ENCODE assay signal across 7 mouse cellular contexts in the genomic region with DNA sequence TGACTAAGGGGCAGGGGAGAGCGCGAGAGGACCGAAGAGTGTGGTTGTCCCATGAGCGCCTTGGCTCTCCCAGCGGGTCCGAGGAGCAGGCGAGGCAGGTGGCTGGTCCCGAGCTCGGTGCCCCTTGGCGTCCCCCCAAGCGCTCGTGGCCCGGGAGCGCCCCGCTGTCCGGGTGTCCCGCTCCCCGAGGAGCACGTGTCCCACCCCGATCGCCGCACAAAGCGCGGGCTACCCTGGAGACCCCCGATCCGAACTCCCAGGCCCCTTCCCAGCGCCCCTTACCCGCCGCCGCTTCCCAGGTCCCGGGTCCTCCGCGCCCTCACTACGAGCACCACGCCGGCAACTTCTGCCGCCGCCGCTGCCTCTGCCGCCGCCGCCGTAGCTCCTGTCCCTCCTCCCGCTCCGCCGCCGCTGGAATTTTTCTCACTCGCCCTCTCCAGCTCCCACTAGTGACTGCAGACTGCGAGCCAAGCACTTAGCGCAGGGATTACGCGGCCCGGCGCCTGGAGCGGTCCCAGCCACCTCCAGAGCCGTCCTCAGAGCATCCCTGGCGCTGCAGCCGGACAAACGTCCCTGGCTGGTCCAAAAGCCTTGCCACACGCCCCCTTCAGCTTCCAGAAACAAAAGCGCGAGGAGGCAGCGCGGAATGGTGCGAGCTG. TPM values are rescaled to one million over a fixed set of nuclear protein-coding genes. Genes with fewer than 3 reads are reported as not detected.
DNase-seq lines count a peak whose midpoint lies in the region; ATAC-seq lines count a peak whose summit lies in the region.

A gene (minus strand): TSS at position 563 of the 659 bp plus-strand sequence.

- peak within 1 kb of the TSS; percentile 72 for H3K9ac ChIP-seq in heart, embryonic 12.5 days
- peak within 1 kb of the TSS; percentile 81 for H3K9ac ChIP-seq in kidney, embryonic 16.5 days (replicated peaks; ENCODE audit: low read length)

- DNase-seq in forebrain, embryonic 10.5 days (ENCODE audit: extremely low spot score, low spot score): peak; percentile 85
- peak; percentile 56 for DNase-seq in liver
- peak; percentile 87 for DNase-seq in neural tube, embryonic 10.5 days (ENCODE audit: extremely low spot score, low spot score)
- peak; percentile 65 for DNase-seq in testis, postnatal 14 days (ENCODE audit: low spot score)

- H3K4me2 ChIP-seq in heart, embryonic 12.5 days: peak within 1 kb of the TSS; percentile 97
- peak within 1 kb of the TSS; percentile 92 for H3K4me2 ChIP-seq in kidney, embryonic 16.5 days (replicated peaks; ENCODE audit: low read depth, low read length)

- H3K36me3 ChIP-seq in forebrain, embryonic 10.5 days (replicated peaks): 0 out of 2 replicates have a peak, but pooled peaks cover 3% of the 10 kb centered on the region
- H3K36me3 ChIP-seq in heart, embryonic 12.5 days: no peaks in the 10 kb centered on the region
- no peaks in the 10 kb centered on the region for H3K36me3 ChIP-seq in kidney, embryonic 16.5 days (ENCODE audit: insufficient read depth, low read length)

- ATAC-seq in heart, embryonic 12.5 days (ENCODE audit: insufficient number of reproducible peaks, low FRiP score): peak; percentile 78; the same call in 1 of the 2 replicates
- ATAC-seq in kidney, embryonic 16.5 days (ENCODE audit: low FRiP score, low TSS enrichment): peak; percentile 93

- H3K4me1 ChIP-seq in brown adipose tissue, adult 24 weeks (ENCODE audit: control insufficient read depth, insufficient read depth, insufficient read length, low read length): no peaks in the 10 kb centered on the region
- peaks cover 35% of the 10 kb centered on the region for H3K4me1 ChIP-seq in forebrain, embryonic 10.5 days
- H3K4me1 ChIP-seq in heart, embryonic 12.5 days (replicated peaks): peaks cover 4% of the 10 kb centered on the region
- peaks cover 10% of the 10 kb centered on the region for H3K4me1 ChIP-seq in kidney, embryonic 16.5 days (ENCODE audit: insufficient read depth, low read length)

- WGBS in forebrain, embryonic 10.5 days: under 1% methylated on average over 65 of the region's 65 CpGs
- under 1% methylated on average over 58 of the region's 65 CpGs for WGBS in heart, embryonic 12.5 days
- under 1% methylated on average over 62 of the region's 65 CpGs for WGBS in kidney, embryonic 16.5 days

- H3K27me3 ChIP-seq in forebrain, embryonic 10.5 days (ENCODE audit: poor library complexity, severe bottlenecking): peaks cover 37% of the 10 kb centered on the region
- peaks cover 32% of the 10 kb centered on the region for H3K27me3 ChIP-seq in heart, embryonic 12.5 days (replicated peaks)
- peaks cover 8% of the 10 kb centered on the region for H3K27me3 ChIP-seq in kidney, embryonic 16.5 days (ENCODE audit: insufficient read depth, low read length)

- H3K4me3 ChIP-seq in brown adipose tissue, adult 24 weeks (ENCODE audit: insufficient read depth, low read depth, low read length): peak within 1 kb of the TSS; percentile 49
- peak within 1 kb of the TSS; percentile 82 for H3K4me3 ChIP-seq in forebrain, embryonic 10.5 days
- peak within 1 kb of the TSS; percentile 66 for H3K4me3 ChIP-seq in heart, embryonic 12.5 days
- peak within 1 kb of the TSS; percentile 74 for H3K4me3 ChIP-seq in kidney, embryonic 16.5 days (ENCODE audit: low read length)

- no peaks in the 10 kb centered on the region for H3K9me3 ChIP-seq in forebrain, embryonic 10.5 days
- H3K9me3 ChIP-seq in heart, embryonic 12.5 days (replicated peaks): no peaks in the 10 kb centered on the region
- no peaks in the 10 kb centered on the region for H3K9me3 ChIP-seq in kidney, embryonic 16.5 days (ENCODE audit: low read length)

- no peak within 1 kb of the TSS for H3K27ac ChIP-seq in brown adipose tissue, adult 24 weeks (replicated peaks; ENCODE audit: low read depth, low read length)
- peak within 1 kb of the TSS; percentile 95 for H3K27ac ChIP-seq in forebrain, embryonic 10.5 days
- H3K27ac ChIP-seq in heart, embryonic 12.5 days (ENCODE audit: poor library complexity, severe bottlenecking): no peak within 1 kb of the TSS
- H3K27ac ChIP-seq in kidney, embryonic 16.5 days (ENCODE audit: low read length): peak within 1 kb of the TSS; percentile 73

RNA-seq across cellular contexts. Expression of the gene that starts here (rescaled TPM):
- not detected in 2 replicates for polyA plus RNA-seq in brown adipose tissue, adult 24 weeks (2012; ENCODE audit: insufficient read depth, insufficient read length, missing spikeins)
- polyA plus RNA-seq in forebrain, embryonic 10.5 days (2016; fragmentation: Nextera tagmentation; extraction: Ambion mirVana): 9.2 and 10.9 TPM in 2 replicates
- 1.8 and 2.4 TPM in 2 replicates for polyA plus RNA-seq in heart, embryonic 12.5 days (2016; fragmentation: Nextera tagmentation; extraction: Ambion mirVana)
- polyA plus RNA-seq in kidney, embryonic 16.5 days (2015; fragmentation: Nextera tagmentation; extraction: Ambion mirVana): 8.8 and 10.0 TPM in 2 replicates

Comparison
In these comparisons a context has a peak if more than half of its experiments do, and no peak if none do; other contexts are left out.
1. H3K27ac ChIP-seq: peak in forebrain, embryonic 10.5 days (single experiment) and kidney, embryonic 16.5 days (single experiment); none in brown adipose tissue, adult 24 weeks (single experiment) and heart, embryonic 12.5 days (single experiment).
2. Peak in every context shown above with its lines, with median percentiles within 50 percentile points of each other: H3K4me3 ChIP-seq and DNase-seq.